Mouse (Mus musculus) G1E (cell line): ENCODE results near the gene Dmkn. TPM values are rescaled to one million over a fixed set of nuclear protein-coding genes. Genes with fewer than 3 reads are reported as not detected.
"Not testable (repeated sequence)": the region's sequence is repeated elsewhere in the genome, so short reads cannot be mapped to it uniquely, and the experiment has no call there.

Experiments
- ATAC-seq: 2 replicates; pipeline ENCODE4 v1.8.0; 2016; ENCODE audit warnings: mild to moderate bottlenecking; ENCODE audit not compliant: insufficient number of reproducible peaks, poor library complexity, low FRiP score, severe bottlenecking; ENCODE audit errors: extremely low read depth
- DNase-seq: peaks from one replicate; pipeline ENCODE4 v3.0.0; 2012; ENCODE audit warnings: low spot score
- H3K27me3 ChIP-seq: 2 replicates; pipeline ENCODE4 v1.6.1; 2012; ENCODE audit warnings: mild to moderate bottlenecking, low read length, inconsistent platforms; ENCODE audit not compliant: insufficient read depth
- H3K36me3 ChIP-seq: replicated peaks from 2 replicates; pipeline ENCODE3; 2012; ENCODE audit warnings: mild to moderate bottlenecking, inconsistent platforms
- H3K4me1 ChIP-seq: 2 replicates; pipeline ENCODE4 v1.6.1; 2012; ENCODE audit warnings: low read depth, low read length, inconsistent platforms, mixed read lengths; ENCODE audit not compliant: insufficient read depth
- H3K4me3 ChIP-seq: 2 replicates; pipeline ENCODE4 v1.5.1; 2012; ENCODE audit warnings: low read depth, mild to moderate bottlenecking, inconsistent platforms, low read length, moderate library complexity, mixed read lengths
- H3K9me3 ChIP-seq: replicated peaks from 2 replicates; pipeline ENCODE4 v1.6.1; 2012; ENCODE audit warnings: inconsistent platforms
- CTCF ChIP-seq: IDR thresholded peaks from 2 replicates; pipeline ENCODE4 v1.5.1; 2012; ENCODE audit warnings: low read depth, low read length, inconsistent platforms, mixed read lengths
- GATA1 ChIP-seq: IDR thresholded peaks from 2 replicates; pipeline ENCODE4 v1.6.1; 2012; ENCODE audit warnings: borderline replicate concordance, low read length, inconsistent platforms, mixed read lengths
- GATA2 ChIP-seq: IDR thresholded peaks from 2 replicates; pipeline ENCODE4 v1.6.1; 2012; ENCODE audit warnings: low read depth, low read length, inconsistent platforms, borderline replicate concordance
- POLR2AphosphoS5 ChIP-seq: IDR thresholded peaks from 2 replicates; pipeline ENCODE4 v1.6.1; 2012; ENCODE audit warnings: low read depth, low read length, inconsistent platforms; ENCODE audit not compliant: insufficient replicate concordance
- TAL1 ChIP-seq: conservative IDR thresholded peaks from 2 replicates; pipeline ENCODE4 v1.6.1; 2012; ENCODE audit warnings: low read depth, low read length, inconsistent platforms, mixed read lengths
- polyA plus RNA-seq: library from polyadenylated mRNA; stranded (reverse); fragments of >175 nt; gene quantifications from 2 replicates; pipeline ENCODE4 v1.2.3, GENCODE M21; 2012
- total RNA-seq, 2 experiments: library from RNA; stranded (forward) in 1 of 2; stranded (reverse) in 1 of 2; fragments of 200-1000 nt in 1 of 2; fragments of >200 nt in 1 of 2; fragmentation: Nextera tagmentation in 1 of 2; gene quantifications; 2 replicates each; pipeline ENCODE4 v1.2.3; 2014 to 2017

Dmkn gene
- total and polyA plus RNA-seq, 3 experiments = 0.44 TPM; not detected in 2

DNA sequence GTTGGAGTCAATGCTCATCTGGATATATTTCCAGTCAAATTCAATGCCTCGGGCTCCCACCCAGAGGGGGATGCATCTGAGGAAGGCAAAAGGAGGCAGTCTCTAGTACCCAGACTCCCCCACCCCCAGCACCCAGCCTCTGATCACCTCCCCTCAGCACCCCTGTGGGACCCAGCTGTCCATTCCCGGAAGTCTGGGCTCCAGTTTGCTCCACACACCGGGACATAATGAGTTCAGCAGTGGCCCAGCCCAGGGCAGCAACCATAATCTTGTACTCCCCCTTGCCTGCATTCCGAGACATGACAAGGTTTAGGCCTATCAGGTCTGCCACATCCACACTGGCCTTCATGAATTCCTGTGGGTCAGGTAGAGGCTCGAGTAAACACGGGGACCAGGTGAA is 35.3 kb upstream of the Dmkn start:
- DNase-seq (peak; percentile 16), ATAC-seq (no peak)
- TF ChIP-seq POLR2AphosphoS5 (no peak), TAL1 (no peak), GATA1 (no peak), CTCF (no peak), GATA2 (no peak)
- H3K36me3 ChIP-seq = peaks cover 66% of the 10 kb centered on the region
- no peaks in the 10 kb centered on the region for H3K27me3 ChIP-seq
- H3K9me3 ChIP-seq = no peaks in the 10 kb centered on the region
- peaks cover 49% of the 10 kb centered on the region for H3K4me1 ChIP-seq
- H3K4me3 ChIP-seq = peak overlapping the region; percentile 83

DNA sequence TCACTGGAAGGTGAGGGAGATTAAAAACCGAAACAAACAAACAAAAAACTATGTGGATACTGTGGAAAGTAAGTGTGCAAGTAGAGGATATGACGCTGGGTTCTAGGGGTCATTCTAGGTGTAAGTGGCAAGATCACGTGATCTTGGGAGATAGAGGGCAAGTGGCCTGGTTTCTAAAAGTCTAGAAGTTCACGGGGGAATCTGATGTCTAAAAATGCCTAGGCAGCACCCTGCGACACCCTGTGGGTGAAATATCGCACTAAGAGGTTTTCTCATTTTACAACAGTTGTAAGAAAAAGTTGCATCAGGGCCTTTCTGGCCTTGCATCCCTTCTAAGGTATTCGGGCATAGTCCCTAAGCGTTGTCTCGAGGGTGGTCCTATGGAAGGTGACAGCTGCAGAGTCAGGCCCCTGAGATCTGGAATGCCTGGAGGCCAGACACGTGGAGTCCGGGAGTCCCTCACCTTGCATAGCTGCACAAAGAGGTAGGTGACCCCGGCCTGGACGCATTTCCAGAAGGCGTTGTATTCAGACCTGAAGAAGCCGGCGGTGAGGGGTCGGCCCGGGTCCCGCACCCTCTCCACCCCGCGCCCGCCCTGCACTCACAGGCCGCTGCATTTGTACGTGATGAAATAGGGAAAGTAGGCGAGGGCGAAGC is 34.7 kb upstream of the Dmkn start:
- TF ChIP-seq GATA2 (no peak), POLR2AphosphoS5 (no peak), GATA1 (no peak), CTCF (no peak), TAL1 (no peak)
- Histone ChIP-seq H3K4me1 (peaks cover 49% of the 10 kb centered on the region), H3K36me3 (peaks cover 73% of the 10 kb centered on the region), H3K4me3 (peak overlapping the region; percentile 83), H3K27me3 (no peaks in the 10 kb centered on the region), H3K9me3 (no peaks in the 10 kb centered on the region)
- no peak for ATAC-seq
- peak; percentile 51 for DNase-seq

- H3K4me1 ChIP-seq = peaks cover 49% of the 10 kb centered on the region
- no peaks in the 10 kb centered on the region for H3K9me3 ChIP-seq
- peak within 1 kb of the TSS; percentile 83 for H3K4me3 ChIP-seq
- peaks cover 78% of the 10 kb centered on the region for H3K36me3 ChIP-seq
- H3K27me3 ChIP-seq = no peaks in the 10 kb centered on the region
- peak; percentile 90 for ATAC-seq
- TF ChIP-seq POLR2AphosphoS5 (no peak), CTCF (no peak), GATA1 (no peak), GATA2 (no peak), TAL1 (no peak)
- DNase-seq = peak; percentile 95
These were observed 34.0 kb upstream of the Dmkn start, which contains the start of gene Tmem147 for GRCm38 (mm10) chr7:30729396-30730063. Gene Tmem147, minus strand, starts transcription at chr7:30729540.

DNA sequence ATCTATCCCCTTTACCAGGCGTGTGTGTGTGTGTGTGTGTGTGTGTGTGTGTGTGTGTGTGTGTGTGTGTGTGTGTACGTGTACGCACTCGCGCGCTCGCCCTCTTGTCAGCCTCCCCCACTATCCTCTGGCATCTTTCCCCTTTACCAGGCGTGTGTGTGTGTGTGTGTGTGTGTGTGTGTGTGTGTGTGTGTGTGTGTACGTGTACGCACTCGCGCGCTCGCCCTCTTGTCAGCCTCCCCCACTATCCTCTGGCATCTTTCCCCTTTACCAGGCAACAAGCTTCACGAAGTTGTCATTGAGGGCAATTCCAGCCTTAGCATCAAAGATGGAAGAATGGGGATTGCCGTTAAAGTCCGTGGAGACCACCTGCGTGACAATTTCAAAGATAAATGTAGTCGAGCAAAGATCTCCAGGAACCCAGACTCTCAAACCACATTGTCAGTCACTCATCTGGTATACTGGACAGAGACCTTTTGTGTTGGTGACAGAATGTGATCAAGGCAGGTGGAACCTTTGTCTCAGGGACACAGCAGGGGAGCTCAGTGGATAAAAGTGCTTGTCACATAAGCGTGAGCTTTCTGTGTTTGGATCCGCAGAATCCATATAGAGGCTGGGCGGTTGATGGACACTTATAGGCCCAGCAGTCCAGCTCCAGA is 33.4 kb upstream of the Dmkn start:
- peaks cover 46% of the 10 kb centered on the region for H3K4me1 ChIP-seq
- DNase-seq, H3K27me3 ChIP-seq, H3K9me3 ChIP-seq, ATAC-seq: not testable (repeated sequence)
- peaks cover 79% of the 10 kb centered on the region for H3K36me3 ChIP-seq
- H3K4me3 ChIP-seq = peak overlapping the region; percentile 83

DNA sequence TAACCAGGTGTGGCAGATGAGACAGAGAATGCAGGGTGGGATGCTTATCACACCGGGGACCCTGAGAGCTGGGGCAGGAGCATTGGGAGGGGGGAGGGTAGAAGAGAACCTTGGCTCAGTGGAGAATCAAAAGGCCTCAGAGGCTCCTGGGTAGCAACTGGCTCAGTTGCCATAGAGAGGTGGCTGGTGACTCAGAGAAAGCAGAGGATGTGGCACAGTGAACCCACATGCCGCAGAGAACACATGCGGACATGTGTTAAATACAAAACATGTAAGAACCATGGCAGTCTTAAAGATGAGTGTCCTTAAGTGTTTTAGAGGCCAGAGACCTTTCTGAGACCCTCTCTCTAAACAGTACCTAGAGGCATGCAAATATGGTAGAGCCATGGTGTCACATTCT is 27.3 kb upstream of the Dmkn start:
- DNase-seq (no peak), ATAC-seq (no peak)
- Histone ChIP-seq H3K4me3 (no peak overlapping the region), H3K27me3 (no peaks in the 10 kb centered on the region), H3K4me1 (0 out of 2 replicates have a peak, but pooled peaks cover 14% of the 10 kb centered on the region), H3K9me3 (no peaks in the 10 kb centered on the region), H3K36me3 (peaks cover 82% of the 10 kb centered on the region)
- no peak for TF ChIP-seq GATA2
- no peak for TF ChIP-seq TAL1
- no peak for TF ChIP-seq CTCF
- no peak for TF ChIP-seq POLR2AphosphoS5
- TF ChIP-seq GATA1 = no peak

- DNase-seq, ATAC-seq, H3K4me1 ChIP-seq, H3K27me3 ChIP-seq, H3K4me3 ChIP-seq, H3K9me3 ChIP-seq: not testable (repeated sequence)
- peaks cover 34% of the 10 kb centered on the region for H3K36me3 ChIP-seq
These were observed 21.0 kb upstream of the Dmkn start for GRCm38 (mm10) chr7:30742570-30742969.

- not testable (repeated sequence) for DNase-seq, H3K27me3 ChIP-seq, H3K9me3 ChIP-seq, H3K4me3 ChIP-seq, ATAC-seq, H3K4me1 ChIP-seq
- peaks cover 27% of the 10 kb centered on the region for H3K36me3 ChIP-seq
These were observed 19.9 kb upstream of the Dmkn start, which contains the start of gene Gapdhs for GRCm38 (mm10) chr7:30743617-30744016. Gene Gapdhs, minus strand, starts transcription at chr7:30743681.
